Mouse (Mus musculus): ENCODE results near the gene Apol11a. TPM values are rescaled to one million over a fixed set of nuclear protein-coding genes. Genes with fewer than 3 reads are reported as not detected.
"Not testable (repeated sequence)": the region's sequence is repeated elsewhere in the genome, so short reads cannot be mapped to it uniquely, and the experiment has no call there.

The Apol11a gene
- total RNA-seq (2021): not detected

DNA sequence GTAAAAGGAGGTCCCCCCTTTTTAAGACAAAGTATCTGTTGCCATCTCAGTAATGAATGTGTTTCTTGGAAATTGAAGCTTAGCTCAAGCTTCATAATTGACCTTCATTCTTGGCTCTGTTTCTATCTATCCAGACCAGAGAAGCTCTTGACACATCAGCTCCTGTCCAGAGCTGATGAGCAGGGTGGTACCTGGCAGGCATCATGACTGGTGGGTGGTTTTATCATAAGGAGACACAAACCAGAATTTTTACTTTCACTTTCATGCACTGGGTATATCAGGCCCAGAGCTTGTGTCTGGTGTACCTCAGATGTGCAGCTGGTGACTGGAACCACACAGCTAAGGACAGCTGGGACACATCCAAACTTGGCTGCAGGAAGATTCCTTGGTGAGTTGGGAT lies at the start of gene Apol11a:
Gene Apol11a, plus strand, starts transcription at position 306 of the 400 bp plus-strand sequence.
- DNase-seq: peak; percentile 9 to 11
- intact Hi-C loops (cut with DNase I): not testable (repeated sequence)

- DNase-seq; intact Hi-C loops (cut with DNase I): not testable (repeated sequence)
Observed at GRCm38 (mm10) chr15:77474699-77475390, 33.2 kb upstream of the Apol11a start.

DNA sequence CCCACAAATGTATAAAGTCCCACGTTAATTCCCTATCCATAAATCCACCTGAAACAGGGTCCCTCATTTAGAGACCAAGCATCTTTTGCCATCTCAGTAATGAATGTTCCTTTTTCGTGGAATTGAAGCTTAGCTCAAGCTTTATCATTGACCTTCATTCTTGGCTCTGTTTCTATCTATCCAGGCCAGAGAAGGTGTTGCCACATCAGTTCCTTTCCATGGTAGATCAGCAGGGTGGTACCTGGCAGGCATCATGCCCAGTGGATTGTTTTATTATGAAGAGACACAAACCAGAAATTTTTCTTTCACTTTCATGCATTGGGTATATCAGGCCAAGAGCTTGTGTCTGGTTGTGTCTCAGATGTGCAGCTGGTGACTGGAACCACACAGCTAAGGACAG lies 31.4 kb upstream of the Apol11a start, which contains the start of gene Apol10a:
Gene Apol10a, plus strand, starts transcription at position 355 of the 400 bp plus-strand sequence.
- intact Hi-C loops (cut with DNase I); DNase-seq: not testable (repeated sequence)

DNA sequence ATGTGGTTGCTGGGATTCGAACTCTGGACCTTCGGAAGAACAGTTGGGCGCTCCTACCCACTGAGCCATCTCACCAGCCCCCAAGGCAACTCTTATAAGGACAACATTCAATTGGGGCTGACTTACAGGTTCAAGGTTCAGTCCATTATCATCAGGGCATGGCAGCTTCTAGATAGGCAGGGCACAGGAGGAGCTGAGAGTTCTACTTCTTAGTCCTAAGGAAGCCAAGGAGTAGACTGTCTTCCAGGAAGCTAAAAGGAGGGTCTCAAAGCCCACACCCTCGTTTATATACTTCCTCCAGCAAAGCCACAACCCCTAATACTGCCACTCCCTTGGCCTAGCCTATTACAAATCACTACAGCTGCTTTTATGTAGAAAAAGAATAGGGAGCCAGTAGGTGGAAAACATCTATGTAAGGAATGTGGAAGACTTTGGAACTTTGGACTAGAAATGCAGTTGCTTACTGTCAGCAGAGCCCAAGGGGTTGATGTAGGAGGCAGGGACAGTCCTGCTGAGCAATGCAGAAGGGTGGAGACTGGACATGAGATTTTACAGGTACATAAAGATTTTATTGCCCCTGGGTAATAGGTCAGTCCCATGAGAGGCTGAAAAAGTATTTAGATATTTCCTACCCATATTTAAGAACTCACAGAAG lies 25.8 kb upstream of the Apol11a start:
- intact Hi-C loops (cut with DNase I): no loop called here
- DNase-seq: no peak

DNA sequence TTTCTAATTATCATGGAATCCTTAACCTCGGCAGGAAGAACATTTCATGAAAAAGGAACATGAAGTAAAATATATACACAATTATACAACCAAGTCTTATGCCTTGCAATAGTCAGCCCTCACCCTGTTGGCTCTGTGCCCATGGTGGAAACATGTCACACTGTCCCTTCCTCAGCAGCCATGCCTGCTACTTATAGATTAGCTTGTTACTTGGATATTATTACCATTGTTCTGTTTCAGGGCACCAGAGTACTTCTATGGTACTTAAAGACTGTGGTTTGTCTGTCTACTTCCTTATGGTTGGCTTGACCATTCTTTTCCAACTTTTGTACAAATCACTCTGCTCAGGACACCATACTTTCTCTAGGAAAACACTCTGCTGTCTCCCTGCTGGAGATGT lies 14.9 kb upstream of the Apol11a start:
- intact Hi-C loops (cut with DNase I); DNase-seq: not testable (repeated sequence)

- DNase-seq; intact Hi-C loops (cut with DNase I): not testable (repeated sequence)
Observed at GRCm38 (mm10) chr15:77494694-77495093, 13.4 kb upstream of the Apol11a start.

DNA sequence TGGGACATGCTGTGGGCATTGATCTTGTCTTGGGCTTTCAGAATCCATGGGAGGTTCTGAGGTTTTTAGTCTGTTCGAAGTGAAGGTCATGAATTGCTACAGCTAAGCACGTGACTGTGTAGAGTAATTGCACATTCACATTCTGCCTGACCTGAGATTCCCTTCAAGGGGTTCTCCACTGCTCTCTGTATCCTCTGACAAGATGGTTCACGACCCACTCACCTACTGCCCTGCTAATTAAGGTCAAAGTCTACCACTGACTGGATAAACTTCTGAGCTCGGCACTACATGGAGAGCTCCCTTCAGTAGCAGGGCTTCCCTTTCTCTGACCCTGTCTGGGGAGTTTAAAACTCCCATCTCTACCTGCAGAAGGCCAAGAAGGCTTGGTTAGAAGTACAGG lies 12.5 kb downstream of the Apol11a start:
- intact Hi-C loops (cut with DNase I): loop anchor here (5.0 kb wide), 1 partner anchor 162 kb away; no protein-coding TSS in a partner anchor
- DNase-seq: not testable (repeated sequence)

- intact Hi-C loops (cut with DNase I): loop anchor here (1.0 to 5.0 kb wide), 2 partner anchors 107 to 159 kb away; no protein-coding TSS in a partner anchor
- DNase-seq: peak; percentile 76 to 86
Observed at GRCm38 (mm10) chr15:77523186-77523843, 15.2 kb downstream of the Apol11a start.

- intact Hi-C loops (cut with DNase I): loop anchor here (1.0 kb wide), 1 partner anchor 86 kb away; no protein-coding TSS in a partner anchor
- DNase-seq: no peak
Observed at GRCm38 (mm10) chr15:77533216-77533615, 25.1 kb downstream of the Apol11a start, which contains the start of gene Apol7c. Gene Apol7c (minus strand): TSS chr15:77533316.

GRCm38 (mm10) chr15:77539221-77539620 lies 31.1 kb downstream of the Apol11a start:
- intact Hi-C loops (cut with DNase I): not testable (repeated sequence)
- peak in 1 of 2 experiments; percentile 23 for DNase-seq

GRCm38 (mm10) chr15:77561792-77562191 lies 53.7 kb downstream of the Apol11a start, which contains the start of gene 1700025B11Rik:
Gene 1700025B11Rik (minus strand): TSS chr15:77561892.
- no peak for DNase-seq
- intact Hi-C loops (cut with DNase I): no loop called here

- no peak for DNase-seq
- intact Hi-C loops (cut with DNase I): no loop called here
Observed at GRCm38 (mm10) chr15:77563219-77563618, 55.1 kb downstream of the Apol11a start.

Other genes starting within 250 kb of the Apol11a start
- gene Rbfox2, start 201.3 kb upstream of the Apol11a start, total RNA-seq (2021): 100 to 1,000 TPM; 134 to 153 TPM
- gene Apol7a, start 109.2 kb upstream of the Apol11a start, total RNA-seq (2021): under 1 TPM; 0.17 to 0.34 TPM
- gene Apol9a, start 97.1 kb upstream of the Apol11a start, total RNA-seq (2021): under 1 TPM in 1 of 2 experiments, not detected in 1; 0.17 TPM
- under 1 TPM in 1 of 2 experiments, not detected in 1; 0.29 TPM for gene Apol7b, start 60.8 kb upstream of the Apol11a start, total RNA-seq (2021)
- not detected for gene Apol10a, start 31.2 kb upstream of the Apol11a start, total RNA-seq (2021)
- gene Apol7c, start 25.0 kb downstream of the Apol11a start, total RNA-seq (2021): not detected
- gene 1700025B11Rik, start 53.6 kb downstream of the Apol11a start, total RNA-seq (2021): not detected
- gene Apol10b, start 87.9 kb downstream of the Apol11a start, total RNA-seq (2021): under 1 TPM; 0.22 to 0.36 TPM
- not detected for gene Gm36245, start 91.0 kb downstream of the Apol11a start, total RNA-seq (2021)
- gene Apol11b, start 135.0 kb downstream of the Apol11a start, total RNA-seq (2021): under 1 TPM; 0.17 to 0.77 TPM
- gene Apol7e, start 190.6 kb downstream of the Apol11a start, total RNA-seq (2021): under 1 TPM in 1 of 2 experiments, not detected in 1; 0.15 TPM
- gene Apol9b, start 220.8 kb downstream of the Apol11a start, total RNA-seq (2021): not detected
- not detected for gene Apol8, start 248.7 kb downstream of the Apol11a start, total RNA-seq (2021)

All from heart, postnatal 10 days (tissue).